Mouse (Mus musculus): Measurements from ENCODE around the gene Fthl17a.

Gene Fthl17a

GRCm38 (mm10) chrX:85249379-85249778 lies at the start of gene Fthl17a:
Fthl17a (plus strand) TSS chrX:85249679.
- no peak for DNase-seq (ENCODE audit: low read depth, low spot score)

DNA sequence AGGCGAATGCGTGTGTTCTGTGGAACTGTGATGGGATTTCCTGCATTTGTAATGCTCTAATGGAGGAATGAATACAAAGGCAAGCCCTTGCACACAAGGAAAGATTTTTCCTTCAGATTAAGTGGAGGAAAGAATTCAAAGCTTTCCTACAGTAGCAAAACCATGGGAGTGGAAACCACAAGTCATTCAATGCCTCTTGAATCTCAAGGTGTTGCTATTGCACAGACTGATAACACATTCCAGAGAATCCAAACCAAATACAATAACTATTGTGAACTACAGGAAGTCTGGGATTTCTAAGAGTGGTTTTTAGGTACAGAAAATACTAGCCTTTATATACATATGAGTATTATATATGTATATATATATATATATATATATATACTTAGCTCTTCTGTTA lies 42.5 kb upstream of the Fthl17a start:
- no peak for DNase-seq (ENCODE audit: low read depth, low spot score)

GRCm38 (mm10) chrX:85226883-85227282 lies 22.6 kb upstream of the Fthl17a start:
- no peak for DNase-seq (ENCODE audit: low read depth, low spot score)

DNA sequence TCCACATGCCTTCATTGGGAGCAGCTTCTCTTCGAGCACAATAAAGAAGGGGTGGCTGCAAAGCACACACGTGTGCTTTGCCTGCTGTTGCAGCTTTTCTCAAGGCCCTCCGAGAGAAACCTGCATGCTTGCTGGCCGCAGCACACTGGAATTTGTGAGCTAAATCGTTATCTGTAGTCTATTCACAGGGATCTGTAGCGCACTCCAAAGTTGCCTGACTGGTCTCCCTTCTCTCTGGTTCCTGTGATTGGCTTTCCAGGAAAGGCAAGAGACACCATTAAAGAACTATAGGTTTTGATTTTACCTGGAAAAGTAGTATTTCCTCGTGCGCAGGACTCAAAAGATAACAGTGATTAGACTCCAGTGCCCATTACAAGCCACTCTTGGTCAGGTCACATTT lies 22.3 kb downstream of the Fthl17a start:
- DNase-seq (ENCODE audit: low read depth, low spot score) = no peak

GRCm38 (mm10) chrX:85272296-85272695 lies 22.8 kb downstream of the Fthl17a start:
- DNase-seq (ENCODE audit: low read depth, low spot score) = no peak

DNA sequence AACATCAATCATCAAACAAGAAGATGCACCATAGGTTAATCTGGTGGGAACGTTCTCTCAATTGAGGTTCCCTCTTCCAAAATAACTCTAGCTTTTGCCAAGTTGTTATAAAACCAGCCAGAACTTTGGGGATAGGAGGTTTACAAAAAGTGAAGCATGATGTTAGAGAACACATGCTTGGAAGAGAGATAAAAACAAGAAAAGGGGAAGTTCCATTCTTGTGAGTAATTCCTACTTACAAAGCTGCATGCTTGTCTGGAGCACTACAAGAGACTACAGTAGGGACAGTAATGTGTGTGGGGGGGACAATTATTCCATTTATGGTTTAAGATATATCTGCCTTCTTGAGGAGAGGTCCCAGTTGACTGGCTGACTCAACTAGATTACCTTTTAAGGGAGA lies 40.4 kb downstream of the Fthl17a start:
- no peak for DNase-seq (ENCODE audit: low read depth, low spot score)

- DNase-seq (ENCODE audit: low read depth, low spot score) = no peak
These were observed 43.3 kb downstream of the Fthl17a start for GRCm38 (mm10) chrX:85292781-85293180.

GRCm38 (mm10) chrX:85294001-85294400 lies 44.5 kb downstream of the Fthl17a start:
- no peak for DNase-seq (ENCODE audit: low read depth, low spot score)

GRCm38 (mm10) chrX:85304674-85305073 lies 55.2 kb downstream of the Fthl17a start:
- no peak for DNase-seq (ENCODE audit: low read depth, low spot score)

GRCm38 (mm10) chrX:85318576-85318975 lies 69.1 kb downstream of the Fthl17a start:
- DNase-seq (ENCODE audit: low read depth, low spot score) = no peak

- DNase-seq (ENCODE audit: low read depth, low spot score) = peak; percentile 2
These were observed 69.7 kb downstream of the Fthl17a start for GRCm38 (mm10) chrX:85319193-85319592.

All from R1 (cell line).